Mouse (Mus musculus): ENCODE data around the gene Fam222b. TPM values are rescaled to one million over a fixed set of nuclear protein-coding genes. Genes with fewer than 3 reads are reported as not detected.
A peak's percentile ranks its signal among the peaks of the same experiment; 100 is the strongest.
"Not testable (repeated sequence)": the region's sequence is repeated elsewhere in the genome, so short reads cannot be mapped to it uniquely, and the experiment has no call there.

Gene Fam222b
- total RNA-seq, 4 experiments from 2014 or later, result 24.6 to 27.7 (median 26.9) TPM

- DNase-seq (ENCODE audit: low spot score in 2 of 2), result peak; percentile 85 to 89
These were observed 83.7 kb downstream of the Fam222b start for GRCm38 (mm10) chr11:78177903-78178858.

- no peak for DNase-seq (ENCODE audit: low spot score in 2 of 2)
These were observed 84.5 kb downstream of the Fam222b start for GRCm38 (mm10) chr11:78178859-78179437.

GRCm38 (mm10) chr11:78179438-78179999 lies 85.1 kb downstream of the Fam222b start:
- DNase-seq (ENCODE audit: low spot score in 2 of 2), result no peak

GRCm38 (mm10) chr11:78180081-78180761 lies 85.8 kb downstream of the Fam222b start:
- no peak for DNase-seq (ENCODE audit: low spot score in 2 of 2)

GRCm38 (mm10) chr11:78181830-78182357 lies 87.4 kb downstream of the Fam222b start:
- DNase-seq (ENCODE audit: low spot score in 2 of 2), result no peak

- DNase-seq (ENCODE audit: low spot score in 2 of 2), result no peak
These were observed 88.0 kb downstream of the Fam222b start for GRCm38 (mm10) chr11:78182450-78182849.

GRCm38 (mm10) chr11:78182961-78183844 lies 88.7 kb downstream of the Fam222b start, which contains the start of gene Rpl23a:
Gene Rpl23a (minus strand): TSS chr11:78183584.
- peak; percentile 85 for DNase-seq (ENCODE audit: low spot score in 2 of 2)

GRCm38 (mm10) chr11:78183884-78184514 lies 89.5 kb downstream of the Fam222b start:
- DNase-seq (ENCODE audit: low spot score in 2 of 2), result no peak

GRCm38 (mm10) chr11:78184702-78185101 lies 90.2 kb downstream of the Fam222b start:
- not testable (repeated sequence) for DNase-seq (ENCODE audit: low spot score in 2 of 2)

- peak in 1 of 2 experiments; percentile 54 for DNase-seq (ENCODE audit: low spot score in 2 of 2)
These were observed 94.1 kb downstream of the Fam222b start, which contains the start of gene Rab34 for GRCm38 (mm10) chr11:78188331-78189233. Gene Rab34 (plus strand): TSS chr11:78188430.

- peak in 1 of 2 experiments; percentile 75 for DNase-seq (ENCODE audit: low spot score in 2 of 2)
These were observed 95.0 kb downstream of the Fam222b start for GRCm38 (mm10) chr11:78189234-78190040.

- no peak for DNase-seq (ENCODE audit: low spot score in 2 of 2)
These were observed 95.6 kb downstream of the Fam222b start for GRCm38 (mm10) chr11:78190041-78190440.

GRCm38 (mm10) chr11:78193113-78193512 lies 98.7 kb downstream of the Fam222b start, which contains the start of gene Proca1:
Gene Proca1 (plus strand): TSS chr11:78193392.
- DNase-seq (ENCODE audit: low spot score in 2 of 2), result no peak

- no peak for DNase-seq (ENCODE audit: low spot score in 2 of 2)
These were observed 100.1 kb downstream of the Fam222b start for GRCm38 (mm10) chr11:78194411-78195100.

GRCm38 (mm10) chr11:78195101-78195863 lies 100.8 kb downstream of the Fam222b start:
- no peak for DNase-seq (ENCODE audit: low spot score in 2 of 2)

GRCm38 (mm10) chr11:78202372-78202771 lies 107.9 kb downstream of the Fam222b start:
- no peak for DNase-seq (ENCODE audit: low spot score in 2 of 2)

All from left cerebral cortex, adult 8-10 months (tissue).